In the genomic region with DNA sequence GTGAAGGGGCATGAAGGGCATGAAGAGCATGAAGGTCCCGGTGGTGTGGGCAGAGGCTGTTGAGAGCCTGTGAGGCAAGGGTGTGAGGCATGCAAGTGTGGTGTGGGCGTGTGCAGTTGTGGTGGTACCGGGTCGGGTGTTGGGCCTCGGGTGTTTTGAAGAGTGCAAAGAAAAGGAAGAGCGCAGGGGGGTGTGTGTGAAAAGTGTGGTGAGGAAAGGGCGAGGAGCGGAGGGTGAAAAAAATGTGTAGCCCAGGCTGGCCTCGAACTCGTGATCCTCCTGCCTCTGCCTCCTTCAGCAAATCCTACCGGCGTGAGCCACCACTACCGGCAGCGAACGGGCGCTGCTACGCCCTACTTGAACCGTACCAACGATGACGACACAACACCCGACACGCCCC, we compare ENCODE assay signal across 8 mouse cellular contexts. TPM values are rescaled to one million over a fixed set of nuclear protein-coding genes. Genes with fewer than 3 reads are reported as not detected.
A peak's percentile ranks its signal among the peaks of the same experiment; 100 is the strongest.
DNase-seq lines count a peak whose midpoint lies in the region; ATAC-seq lines count a peak whose summit lies in the region.
"Not testable (repeated sequence)": the region's sequence is repeated elsewhere in the genome, so short reads cannot be mapped to it uniquely, and the experiment has no call there.

No protein-coding gene starts in this region.

- not testable (repeated sequence) for H3K27me3 ChIP-seq in neural tube, embryonic 15.5 days (replicated peaks)

- H3K4me2 ChIP-seq in neural tube, embryonic 15.5 days: not testable (repeated sequence)

- peak; percentile 26 for ATAC-seq in CD4-positive, CD25-positive, alpha-beta regulatory T cell, adult 4 months
- peak; percentile 88 for ATAC-seq in erythroblast, adult 5-6 weeks (replicated peaks; ENCODE audit: low FRiP score, poor library complexity, severe bottlenecking)
- peak; percentile 40; the same call in 1 of the 2 replicates for ATAC-seq in granulocyte monocyte progenitor cell, adult 5-6 weeks (replicated peaks; ENCODE audit: poor library complexity, severe bottlenecking)
- ATAC-seq in megakaryocyte-erythroid progenitor cell, adult 5-6 weeks (replicated peaks; ENCODE audit: low FRiP score, low TSS enrichment, poor library complexity, severe bottlenecking): peak; percentile 71; the same call in 1 of the 2 replicates
- ATAC-seq in neural tube, embryonic 15.5 days (ENCODE audit: low FRiP score): peak; percentile 47; the same call in 1 of the 2 replicates

- H3K9ac ChIP-seq in neural tube, embryonic 15.5 days (replicated peaks): not testable (repeated sequence)

- H3K4me3 ChIP-seq in neural tube, embryonic 15.5 days (replicated peaks): not testable (repeated sequence)

- H3K9me3 ChIP-seq in neural tube, embryonic 15.5 days (replicated peaks): not testable (repeated sequence)

- not testable (repeated sequence) for H3K27ac ChIP-seq in neural tube, embryonic 15.5 days (replicated peaks)

- not testable (repeated sequence) for H3K36me3 ChIP-seq in neural tube, embryonic 15.5 days

- peak; percentile 17 for DNase-seq in cerebellum, adult 11-12 months
- peak; percentile 2 for DNase-seq in layer of hippocampus, adult 11-12 months (ENCODE audit: low spot score)
- DNase-seq in thymus, postnatal 4 days: peak; percentile 5

- H3K4me1 ChIP-seq in neural tube, embryonic 15.5 days: not testable (repeated sequence)

- 7% methylated on average over 3 of the region's 22 CpGs for WGBS in neural tube, embryonic 15.5 days

RNA-seq across cellular contexts. Expression of gene Pdia4, which starts 55.8 kb away (rescaled TPM):
- polyA plus RNA-seq in CD4-positive, CD25-positive, alpha-beta regulatory T cell, adult 4 months (2017; shearing (Covaris generic)): 100 to 1,000 TPM; 161 to 186 TPM
- 18.4 and 22.8 TPM in 2 replicates for total RNA-seq in erythroblast, adult 5-6 weeks (2015; ENCODE audit: low replicate concordance)
- 33.5 and 45.1 TPM in 2 replicates for total RNA-seq in erythroblast, adult 5-6 weeks (2017; ENCODE audit: low replicate concordance)
- 157 and 161 TPM in 2 replicates for total RNA-seq in granulocyte monocyte progenitor cell, adult 5-6 weeks (2014; fragmentation: Nextera tagmentation)
- 534 and 557 TPM in 2 replicates for total RNA-seq in granulocyte monocyte progenitor cell, adult 5-6 weeks (2017)
- 35.8 and 38.1 TPM in 2 replicates for total RNA-seq in megakaryocyte-erythroid progenitor cell, adult 5-6 weeks (2014; fragmentation: Nextera tagmentation)
- 152 and 153 TPM in 2 replicates for total RNA-seq in megakaryocyte-erythroid progenitor cell, adult 5-6 weeks (2017)
- 147 and 177 TPM in 2 replicates for polyA plus RNA-seq in neural tube, embryonic 15.5 days (2015; fragmentation: Nextera tagmentation; extraction: Ambion mirVana)

Comparison
In these comparisons a context has a peak if more than half of its experiments do, and no peak if none do; other contexts are left out.
1. ATAC-seq: peak in every context shown above with its lines; median percentile 88 in erythroblast, adult 5-6 weeks; 71 in megakaryocyte-erythroid progenitor cell, adult 5-6 weeks; 47 in neural tube, embryonic 15.5 days; 40 in granulocyte monocyte progenitor cell, adult 5-6 weeks; 26 in CD4-positive, CD25-positive, alpha-beta regulatory T cell, adult 4 months.